8 mouse cellular contexts compared by ENCODE assay signal in the genomic region with DNA sequence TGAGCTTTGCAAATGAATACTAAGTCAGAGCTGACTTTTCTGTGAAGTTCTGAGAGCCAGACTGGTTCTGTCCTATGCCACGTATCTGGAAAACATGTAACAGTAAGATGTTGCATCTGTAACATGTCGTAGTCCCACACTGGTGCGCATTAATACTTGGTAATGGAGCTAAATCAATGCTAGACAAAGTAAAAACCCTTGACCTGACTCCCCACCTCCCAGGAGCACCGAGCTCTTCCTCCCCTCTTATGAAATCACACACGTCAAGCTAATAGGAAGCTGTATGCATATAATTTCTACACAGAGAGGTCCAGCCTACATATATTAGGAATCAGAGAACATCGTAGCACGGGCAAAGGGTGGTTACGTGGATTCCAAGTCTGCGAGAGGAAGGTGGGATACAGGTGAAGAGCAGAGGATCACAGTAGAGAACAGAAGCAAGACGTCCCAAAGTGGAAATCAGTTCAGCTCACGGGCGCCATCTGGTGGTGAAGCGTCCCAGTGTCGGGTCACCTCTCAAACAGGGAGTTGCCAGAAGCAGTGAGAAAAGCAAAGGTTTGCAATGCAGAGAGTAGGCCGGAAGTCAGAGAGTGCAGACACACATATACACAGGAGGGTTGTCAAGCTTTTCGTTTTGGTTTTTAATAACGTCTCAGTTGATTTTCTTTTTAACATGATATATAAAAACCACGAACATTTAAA.
DNase-seq lines count a peak whose midpoint lies in the region; ATAC-seq and TF ChIP-seq lines count a peak whose summit lies in the region.

No protein-coding gene starts in this region.

- no peaks in the 10 kb centered on the region for H3K27me3 ChIP-seq in embryonic facial prominence, embryonic 14.5 days (replicated peaks; ENCODE audit: control insufficient read depth, insufficient read depth, low read length)
- H3K27me3 ChIP-seq in heart, embryonic 16.5 days (ENCODE audit: control insufficient read depth, insufficient read depth, low read length): no peaks in the 10 kb centered on the region
- no peaks in the 10 kb centered on the region for H3K27me3 ChIP-seq in liver, embryonic 14.5 days (ENCODE audit: control insufficient read depth, insufficient read depth, low read length)
- H3K27me3 ChIP-seq in neural tube, embryonic 13.5 days: no peaks in the 10 kb centered on the region
- H3K27me3 ChIP-seq in testis, adult 2 months (ENCODE audit: control insufficient read depth, insufficient read depth, low read length): no peaks in the 10 kb centered on the region

- ATAC-seq in embryonic facial prominence, embryonic 14.5 days (ENCODE audit: low read depth): peak; percentile 69
- peak; percentile 41; the same call in 1 of the 2 replicates for ATAC-seq in heart, embryonic 16.5 days (replicated peaks; ENCODE audit: extremely low read depth, insufficient read depth, low FRiP score)
- ATAC-seq in liver, embryonic 14.5 days (ENCODE audit: insufficient read depth): no peak
- ATAC-seq in neural tube, embryonic 13.5 days (ENCODE audit: low read depth): peak; percentile 81

- TF ChIP-seq EP300 in liver, embryonic 14.5 days (IDR thresholded peaks at IDR 0.05; ENCODE audit: low read depth): no peak

- peaks cover 2% of the 10 kb centered on the region for H3K4me1 ChIP-seq in bone marrow, adult 2 months (ENCODE audit: control insufficient read depth, insufficient read depth, low read length)
- H3K4me1 ChIP-seq in embryonic facial prominence, embryonic 14.5 days (ENCODE audit: control insufficient read depth, insufficient read depth, low read length): peaks cover 16% of the 10 kb centered on the region
- H3K4me1 ChIP-seq in heart, embryonic 16.5 days (ENCODE audit: control insufficient read depth, insufficient read depth, low read length): no peaks in the 10 kb centered on the region
- H3K4me1 ChIP-seq in liver, embryonic 14.5 days (replicated peaks; ENCODE audit: control insufficient read depth in 2 of 2, insufficient read depth in 2 of 2, low read length in 1 of 2): peaks cover 0 to 5% of the 10 kb centered on the region in 2 experiments; a peak in 2 of 4 replicates
- peaks cover 8% of the 10 kb centered on the region for H3K4me1 ChIP-seq in neural tube, embryonic 13.5 days (replicated peaks)
- H3K4me1 ChIP-seq in testis, adult 2 months (ENCODE audit: control insufficient read depth, insufficient read depth, low read length): no peaks in the 10 kb centered on the region

- no peaks in the 10 kb centered on the region for H3K9me3 ChIP-seq in embryonic facial prominence, embryonic 14.5 days (ENCODE audit: control insufficient read depth, low read length)
- no peaks in the 10 kb centered on the region for H3K9me3 ChIP-seq in heart, embryonic 16.5 days (replicated peaks; ENCODE audit: control insufficient read depth, low read length)
- H3K9me3 ChIP-seq in liver, embryonic 14.5 days (ENCODE audit: control insufficient read depth, low read length): no peaks in the 10 kb centered on the region
- H3K9me3 ChIP-seq in neural tube, embryonic 13.5 days: no peaks in the 10 kb centered on the region

- WGBS in bone marrow, adult 2 months: 22% methylated on average over 18 of the region's 18 CpGs
- 30% methylated on average over 18 of the region's 18 CpGs for WGBS in embryonic facial prominence, embryonic 14.5 days
- 31% methylated on average over 18 of the region's 18 CpGs for WGBS in heart, embryonic 16.5 days
- 25% methylated on average over 18 of the region's 18 CpGs for WGBS in liver, embryonic 14.5 days (ENCODE audit: insufficient replicate concordance)
- WGBS in neural tube, embryonic 13.5 days: 35% methylated on average over 18 of the region's 18 CpGs

- TF ChIP-seq CTCF in bone marrow, adult 2 months (IDR thresholded peaks at IDR 0.05; ENCODE audit: control insufficient read depth, insufficient read depth, low read length): peak; percentile 88
- peak; percentile 93 for TF ChIP-seq CTCF in liver, embryonic 14.5 days (IDR thresholded peaks at IDR 0.05; ENCODE audit: low read depth)
- TF ChIP-seq CTCF in testis, adult 2 months (IDR thresholded peaks at IDR 0.05; ENCODE audit: control insufficient read depth, insufficient read depth, insufficient replicate concordance, low read depth, low read length): peak; percentile 79

- no peak overlapping the region for H3K9ac ChIP-seq in embryonic facial prominence, embryonic 14.5 days (ENCODE audit: low read depth, low read length)
- H3K9ac ChIP-seq in heart, embryonic 16.5 days (ENCODE audit: low read length): no peak overlapping the region
- no peak overlapping the region for H3K9ac ChIP-seq in liver, embryonic 14.5 days (replicated peaks)
- no peak overlapping the region for H3K9ac ChIP-seq in neural tube, embryonic 13.5 days

- TF ChIP-seq POLR2A in bone marrow, adult 2 months (IDR thresholded peaks at IDR 0.05; ENCODE audit: borderline replicate concordance, control insufficient read depth, low read depth, low read length): no peak
- no peak for TF ChIP-seq POLR2A in testis, adult 2 months (IDR thresholded peaks at IDR 0.05; ENCODE audit: control insufficient read depth, low read depth, low read length)

- H3K36me3 ChIP-seq in embryonic facial prominence, embryonic 14.5 days (ENCODE audit: control insufficient read depth, insufficient read depth, low read length): no peaks in the 10 kb centered on the region
- no peaks in the 10 kb centered on the region for H3K36me3 ChIP-seq in heart, embryonic 16.5 days (ENCODE audit: control insufficient read depth, insufficient read depth)
- no peaks in the 10 kb centered on the region for H3K36me3 ChIP-seq in liver, embryonic 14.5 days (replicated peaks; ENCODE audit: control insufficient read depth, insufficient read depth, low read depth)
- no peaks in the 10 kb centered on the region for H3K36me3 ChIP-seq in neural tube, embryonic 13.5 days
- no peaks in the 10 kb centered on the region for H3K36me3 ChIP-seq in testis, adult 2 months (ENCODE audit: control insufficient read depth, insufficient read depth, low read length)

- H3K4me2 ChIP-seq in embryonic facial prominence, embryonic 14.5 days (ENCODE audit: low read depth, low read length): no peak overlapping the region
- H3K4me2 ChIP-seq in heart, embryonic 16.5 days (ENCODE audit: low read depth, low read length): no peak overlapping the region
- no peak overlapping the region for H3K4me2 ChIP-seq in liver, embryonic 14.5 days (ENCODE audit: low read depth)
- no peak overlapping the region for H3K4me2 ChIP-seq in neural tube, embryonic 13.5 days

- peak; percentile 93 for DNase-seq in CD4-positive, CD25-positive, alpha-beta regulatory T cell, adult 2 months (ENCODE audit: low read depth, low spot score)
- DNase-seq in embryonic facial prominence, embryonic 14.5 days (ENCODE audit: low spot score): peak; percentile 84
- peak; percentile 89 for DNase-seq in kidney, postnatal 14 days
- peak; percentile 43 to 50 (median 45) for DNase-seq in liver, embryonic 14.5 days (ENCODE audit: low read depth in 3 of 3, low spot score in 3 of 3)

- no peak overlapping the region for H3K27ac ChIP-seq in bone marrow, adult 2 months (ENCODE audit: control insufficient read depth, insufficient read depth, low read depth, low read length, poor library complexity)
- H3K27ac ChIP-seq in embryonic facial prominence, embryonic 14.5 days (replicated peaks; ENCODE audit: low read depth, low read length): no peak overlapping the region
- no peak overlapping the region for H3K27ac ChIP-seq in heart, embryonic 16.5 days (ENCODE audit: low read length)
- no peak overlapping the region for H3K27ac ChIP-seq in liver, embryonic 14.5 days
- no peak overlapping the region for H3K27ac ChIP-seq in neural tube, embryonic 13.5 days (replicated peaks)
- H3K27ac ChIP-seq in testis, adult 2 months (ENCODE audit: control insufficient read depth, insufficient read depth, low read depth, low read length): no peak overlapping the region

- H3K4me3 ChIP-seq in bone marrow, adult 2 months (replicated peaks; ENCODE audit: control insufficient read depth, low read depth, low read length): no peak overlapping the region
- no peak overlapping the region for H3K4me3 ChIP-seq in embryonic facial prominence, embryonic 14.5 days (ENCODE audit: low read depth, low read length)
- no peak overlapping the region for H3K4me3 ChIP-seq in heart, embryonic 16.5 days (ENCODE audit: low read length)
- no peak overlapping the region for H3K4me3 ChIP-seq in liver, embryonic 14.5 days (ENCODE audit: insufficient read depth in 1 of 2, low read depth in 2 of 2, low read length in 2 of 2)
- no peak overlapping the region for H3K4me3 ChIP-seq in neural tube, embryonic 13.5 days
- H3K4me3 ChIP-seq in testis, adult 2 months (ENCODE audit: control insufficient read depth, low read depth, low read length): no peak overlapping the region
